Mouse (Mus musculus) intestine, embryonic 14.5 days (tissue): Measurements from ENCODE around the gene Serpina3n. TPM values are rescaled to one million over a fixed set of nuclear protein-coding genes. Genes with fewer than 3 reads are reported as not detected.
A peak's percentile ranks its signal among the peaks of the same experiment; 100 is the strongest.
"Not testable (repeated sequence)": the region's sequence is repeated elsewhere in the genome, so short reads cannot be mapped to it uniquely, and the experiment has no call there.

ENCODE experiments used
- ATAC-seq: fragments of 200-750 bp; cut with Nextera tagmentation; replicated peaks from 2 replicates; pipeline ENCODE4 v1.8.0; 2017; ENCODE audit warnings: low read depth, moderate number of reproducible peaks, moderate TSS enrichment, moderate library complexity; ENCODE audit not compliant: low FRiP score, low TSS enrichment
- DNase-seq: peaks from one replicate; pipeline ENCODE4 v3.0.0-alpha.2; 2018; ENCODE audit warnings: low spot score
- H3K27ac ChIP-seq: fragments of 300-500 bp; sonication (generic); 2 replicates; pipeline ENCODE4 v1.5.1; 2014; ENCODE audit warnings: low read depth, mild to moderate bottlenecking, control low read depth
- H3K27me3 ChIP-seq: fragments of 300-500 bp; sonication (generic); replicated peaks from 2 replicates; pipeline ENCODE4 v1.6.1; 2014; ENCODE audit warnings: low read length, control low read depth; ENCODE audit not compliant: control insufficient read depth, insufficient read depth
- H3K36me3 ChIP-seq: fragments of 300-500 bp; sonication (generic); 2 replicates; pipeline ENCODE4 v1.6.1; 2014; ENCODE audit warnings: low read length, control low read depth; ENCODE audit not compliant: control insufficient read depth, insufficient read depth
- H3K4me1 ChIP-seq: fragments of 300-500 bp; sonication (generic); replicated peaks from 2 replicates; pipeline ENCODE4 v1.6.1; 2014; ENCODE audit warnings: low read length, control low read depth, mixed read lengths; ENCODE audit not compliant: control insufficient read depth, insufficient read depth
- H3K4me2 ChIP-seq: fragments of 300-500 bp; sonication (generic); 2 replicates; pipeline ENCODE4 v1.6.1; 2014; ENCODE audit warnings: low read length
- H3K4me3 ChIP-seq: fragments of 300-500 bp; sonication (generic); 2 replicates; pipeline ENCODE4 v1.5.1; 2014; ENCODE audit warnings: low read depth, low read length, control low read depth, mixed read lengths
- H3K9ac ChIP-seq: fragments of 300-500 bp; sonication (generic); 2 replicates; pipeline ENCODE4 v1.6.1; 2014; ENCODE audit warnings: mild to moderate bottlenecking, low read length
- H3K9me3 ChIP-seq: fragments of 300-500 bp; sonication (generic); 2 replicates; pipeline ENCODE4 v1.6.1; 2016; ENCODE audit warnings: low read length, control low read depth; ENCODE audit not compliant: control insufficient read depth
- WGBS: fragments of 180-500 bp; shearing (Covaris S2); extraction: QIAGEN DNeasy Blood & Tissue Kit; methylation state at CpG from one replicate; pipeline ENCODE4 v1.1.7; 2014; 5-methylcytosine and 5-hydroxymethylcytosine counted together
- polyA plus RNA-seq: library from polyadenylated mRNA; unstranded; fragments of >200 nt; fragmentation: Nextera tagmentation; extraction: Ambion mirVana; gene quantifications from 2 replicates; pipeline ENCODE4 v1.2.1, GENCODE M21; 2014

Gene Serpina3n
- polyA plus RNA-seq, 1 experiment from 2014 or later: not detected

GRCm38 (mm10) chr12:104447056-104447455 lies 40.5 kb downstream of the Serpina3n start:
- not testable (repeated sequence) for ATAC-seq, H3K4me3 ChIP-seq, H3K4me2 ChIP-seq, H3K4me1 ChIP-seq, H3K36me3 ChIP-seq, H3K9me3 ChIP-seq, H3K27me3 ChIP-seq, H3K9ac ChIP-seq, DNase-seq, H3K27ac ChIP-seq
- WGBS: 64% methylated on average over 25 of the region's 25 CpGs

- H3K36me3 ChIP-seq: no peaks in the 10 kb centered on the region
- no peaks in the 10 kb centered on the region for H3K4me1 ChIP-seq
- DNase-seq (peak; percentile 70), ATAC-seq (no peak)
- no peak overlapping the region for H3K9ac ChIP-seq
- no peak overlapping the region for H3K4me3 ChIP-seq
- WGBS: 30% methylated on average over 13 of the region's 13 CpGs
- H3K9me3 ChIP-seq: no peaks in the 10 kb centered on the region
- no peak overlapping the region for H3K27ac ChIP-seq
- H3K4me2 ChIP-seq: no peak overlapping the region
- no peaks in the 10 kb centered on the region for H3K27me3 ChIP-seq
Observed at GRCm38 (mm10) chr12:104448099-104448498, 41.6 kb downstream of the Serpina3n start.

- Histone ChIP-seq H3K4me3 (no peak overlapping the region), H3K27me3 (no peaks in the 10 kb centered on the region), H3K36me3 (no peaks in the 10 kb centered on the region), H3K4me2 (no peak overlapping the region), H3K27ac (no peak overlapping the region), H3K9ac (no peak overlapping the region), H3K4me1 (no peaks in the 10 kb centered on the region), H3K9me3 (no peaks in the 10 kb centered on the region)
- WGBS: 51% methylated on average over 10 of the region's 10 CpGs
- DNase-seq (no peak), ATAC-seq (no peak)
Observed at GRCm38 (mm10) chr12:104450257-104450656, 43.7 kb downstream of the Serpina3n start.

GRCm38 (mm10) chr12:104453002-104453401 lies 46.5 kb downstream of the Serpina3n start:
- Histone ChIP-seq H3K4me2 (no peak overlapping the region), H3K9ac (no peak overlapping the region), H3K4me1 (no peaks in the 10 kb centered on the region), H3K27me3 (no peaks in the 10 kb centered on the region), H3K36me3 (no peaks in the 10 kb centered on the region), H3K9me3 (no peaks in the 10 kb centered on the region), H3K27ac (no peak overlapping the region), H3K4me3 (no peak overlapping the region)
- no peak for DNase-seq
- ATAC-seq: no peak
- 64% methylated on average over 1 of the region's 1 CpGs for WGBS

DNA sequence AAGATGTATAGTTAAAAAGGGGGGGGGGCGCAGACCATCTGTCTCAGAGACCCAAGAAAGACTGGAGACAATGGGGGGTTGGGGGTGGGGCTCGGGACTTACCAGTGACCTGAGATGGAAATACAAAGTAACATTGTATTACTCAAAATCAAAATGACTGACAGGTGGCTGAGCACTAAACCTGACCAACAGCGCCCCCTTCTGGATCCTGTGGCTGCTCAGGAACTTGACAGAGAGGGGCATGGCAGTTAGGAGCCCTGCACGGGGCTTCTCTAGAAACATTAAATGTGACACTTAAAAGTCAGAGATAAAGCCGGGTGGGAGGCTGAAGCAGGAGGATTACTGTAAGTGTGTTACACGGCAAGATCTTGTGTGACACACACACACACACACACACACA lies 52.8 kb downstream of the Serpina3n start:
- ATAC-seq: no peak
- 65% methylated on average over 6 of the region's 6 CpGs for WGBS

GRCm38 (mm10) chr12:104461372-104461771 lies 54.8 kb downstream of the Serpina3n start:
- H3K4me3 ChIP-seq: no peak overlapping the region
- no peaks in the 10 kb centered on the region for H3K4me1 ChIP-seq
- H3K36me3 ChIP-seq: no peaks in the 10 kb centered on the region
- no peak overlapping the region for H3K4me2 ChIP-seq
- 20% methylated on average over 8 of the region's 8 CpGs for WGBS
- DNase-seq: no peak
- no peaks in the 10 kb centered on the region for H3K27me3 ChIP-seq
- H3K27ac ChIP-seq: no peak overlapping the region
- H3K9ac ChIP-seq: no peak overlapping the region
- H3K9me3 ChIP-seq: no peaks in the 10 kb centered on the region
- ATAC-seq: 0 out of 2 replicates have a peak, but pooled peaks have one; percentile 47

More for the DNA sequence above, 52.8 kb downstream of the Serpina3n start:
- DNase-seq: no peak
- no peak overlapping the region for H3K4me2 ChIP-seq
- H3K36me3 ChIP-seq: no peaks in the 10 kb centered on the region
- H3K4me1 ChIP-seq: no peaks in the 10 kb centered on the region
- H3K4me3 ChIP-seq: no peak overlapping the region
- H3K9me3 ChIP-seq: no peaks in the 10 kb centered on the region
- H3K27me3 ChIP-seq: no peaks in the 10 kb centered on the region
- no peak overlapping the region for H3K9ac ChIP-seq
- H3K27ac ChIP-seq: no peak overlapping the region

Other genes starting within 250 kb of the Serpina3n start
- 0.12 and 0.17 TPM in 2 replicates for gene Serpina3f, start 192.2 kb upstream of the Serpina3n start, polyA plus RNA-seq
- gene Serpina3g, start 170.5 kb upstream of the Serpina3n start, polyA plus RNA-seq: 2.2 and 2.7 TPM in 2 replicates
- not detected in 2 replicates for gene Serpina3i, start 143.6 kb upstream of the Serpina3n start, polyA plus RNA-seq
- gene Serpina3j, start 92.2 kb upstream of the Serpina3n start, polyA plus RNA-seq: not detected in 2 replicates
- not detected in 2 replicates for gene Serpina3k, start 68.2 kb upstream of the Serpina3n start, polyA plus RNA-seq
- gene Serpina3m, start 68.2 kb upstream of the Serpina3n start, polyA plus RNA-seq: not detected in 2 replicates
- 0.38 TPM in 1 of 2 replicates, not detected in the other for gene Gsc, start 66.6 kb downstream of the Serpina3n start, polyA plus RNA-seq